Mouse (Mus musculus): Measurements from ENCODE around the gene Sun3. TPM values are rescaled to one million over a fixed set of nuclear protein-coding genes. Genes with fewer than 3 reads are reported as not detected.

The Sun3 gene
- total RNA-seq, 2 experiments from 2014 or later: not detected

DNA sequence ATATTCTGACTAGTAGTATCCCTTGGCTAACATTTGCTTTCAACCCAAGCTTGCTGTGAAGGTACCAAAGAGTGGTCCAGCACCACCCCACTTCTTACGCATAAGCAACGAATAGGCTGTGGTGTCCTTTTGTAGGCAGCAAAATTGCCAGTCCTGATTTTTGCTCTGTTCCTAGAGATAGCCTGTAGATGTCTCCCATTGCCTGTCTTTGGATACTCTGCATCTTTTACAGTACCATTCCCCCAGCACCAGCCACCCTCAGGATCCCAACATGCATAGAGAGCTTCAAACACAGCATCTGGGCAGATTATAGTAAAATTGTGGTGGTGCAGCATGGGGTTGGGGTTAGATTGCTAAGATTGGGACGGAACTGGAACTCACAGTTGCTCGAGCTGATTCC, 60.7 kb downstream of the Sun3 start:
- ATAC-seq (replicated peaks; ENCODE audit: poor library complexity, severe bottlenecking): no peak

- no peak for ATAC-seq (replicated peaks; ENCODE audit: poor library complexity, severe bottlenecking)
These were observed 62.7 kb downstream of the Sun3 start for GRCm38 (mm10) chr11:8986058-8986457.

GRCm38 (mm10) chr11:8983237-8983861, 65.4 kb downstream of the Sun3 start:
- peak; percentile 88 for ATAC-seq (replicated peaks; ENCODE audit: poor library complexity, severe bottlenecking)

GRCm38 (mm10) chr11:8978154-8978553, 70.6 kb downstream of the Sun3 start:
- ATAC-seq (replicated peaks; ENCODE audit: poor library complexity, severe bottlenecking): peak; percentile 68

GRCm38 (mm10) chr11:8973166-8973565, 75.6 kb downstream of the Sun3 start, which contains the start of gene Pkd1l1:
Gene Pkd1l1 (minus strand): TSS chr11:8973266.
- no peak for ATAC-seq (replicated peaks; ENCODE audit: poor library complexity, severe bottlenecking)

DNA sequence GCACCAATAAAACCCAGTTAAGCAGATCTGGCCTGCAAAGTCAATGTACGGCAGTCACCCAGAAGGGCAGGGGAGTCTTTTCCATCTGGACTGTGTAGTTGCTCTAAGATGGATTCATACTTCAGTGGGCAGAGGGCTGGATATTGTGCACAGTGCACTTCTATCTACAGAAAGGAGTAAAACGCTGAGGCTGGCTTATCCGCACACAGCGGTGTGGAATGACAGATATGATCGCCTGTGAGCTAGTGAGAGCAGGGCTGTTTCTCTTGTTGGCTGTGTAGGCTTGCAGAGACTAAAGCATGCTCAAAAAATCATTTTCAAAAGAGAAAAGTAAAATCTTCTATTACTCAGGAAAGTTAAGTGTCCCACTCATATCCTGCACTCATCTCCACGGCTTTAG, 76.7 kb downstream of the Sun3 start:
- ATAC-seq (replicated peaks; ENCODE audit: poor library complexity, severe bottlenecking): no peak

GRCm38 (mm10) chr11:8970509-8970908, 78.3 kb downstream of the Sun3 start:
- no peak for ATAC-seq (replicated peaks; ENCODE audit: poor library complexity, severe bottlenecking)

GRCm38 (mm10) chr11:8968094-8968493, 80.7 kb downstream of the Sun3 start:
- ATAC-seq (replicated peaks; ENCODE audit: poor library complexity, severe bottlenecking): no peak

Other genes starting within 250 kb of the Sun3 start
- gene Pkd1l1, start 75.7 kb downstream of the Sun3 start, total RNA-seq (2014; fragmentation: Nextera tagmentation): 0.11 TPM in 1 of 2 replicates, not detected in the other
- not detected in 2 replicates for gene Pkd1l1, start 75.7 kb downstream of the Sun3 start, total RNA-seq (2017)
- 19.7 and 29.7 TPM in 2 replicates for gene Hus1, start 37.8 kb downstream of the Sun3 start, total RNA-seq (2014; fragmentation: Nextera tagmentation)
- gene Hus1, start 37.8 kb downstream of the Sun3 start, total RNA-seq (2017): 15.9 and 28.6 TPM in 2 replicates
- gene Gm11992, start 397 bp downstream of the Sun3 start, total RNA-seq (2014; fragmentation: Nextera tagmentation): 0.49 TPM in 1 of 2 replicates, not detected in the other
- gene Gm11992, start 397 bp downstream of the Sun3 start, total RNA-seq (2017): 0.41 TPM in 1 of 2 replicates, not detected in the other
- gene Upp1, start 69.1 kb upstream of the Sun3 start, total RNA-seq (2014; fragmentation: Nextera tagmentation): not detected in 2 replicates
- gene Upp1, start 69.1 kb upstream of the Sun3 start, total RNA-seq (2017): not detected in 2 replicates
- 6.6 and 15.3 TPM in 2 replicates for gene Abca13, start 143.0 kb upstream of the Sun3 start, total RNA-seq (2014; fragmentation: Nextera tagmentation)
- gene Abca13, start 143.0 kb upstream of the Sun3 start, total RNA-seq (2017): 11.2 and 12.5 TPM in 2 replicates

Measured in granulocyte monocyte progenitor cell, adult 5-6 weeks (primary cell).